Mouse (Mus musculus) embryonic facial prominence, embryonic 13.5 days (tissue): Measurements from ENCODE around the gene Capzb. TPM values are rescaled to one million over a fixed set of nuclear protein-coding genes. Genes with fewer than 3 reads are reported as not detected.

Experiments used
- ATAC-seq: fragments of 200-750 bp; cut with Nextera tagmentation; 2 replicates; pipeline ENCODE4 v1.8.0; 2017; ENCODE audit warnings: low read depth; ENCODE audit not compliant: insufficient number of reproducible peaks, insufficient read depth, low FRiP score, low TSS enrichment
- H3K27ac ChIP-seq: fragments of 300-500 bp; sonication (generic); 2 replicates; pipeline ENCODE4 v1.5.1; 2015; ENCODE audit warnings: moderate library complexity, mild to moderate bottlenecking, inconsistent platforms
- H3K27me3 ChIP-seq: fragments of 300-500 bp; sonication (generic); 2 replicates; pipeline ENCODE4 v1.6.1; 2015; ENCODE audit warnings: mild to moderate bottlenecking, inconsistent platforms
- H3K36me3 ChIP-seq: fragments of 300-500 bp; sonication (generic); 2 replicates; pipeline ENCODE4 v1.6.1; 2015; ENCODE audit warnings: mild to moderate bottlenecking, inconsistent platforms
- H3K4me1 ChIP-seq: fragments of 300-500 bp; sonication (generic); 2 replicates; pipeline ENCODE4 v1.6.1; 2015; ENCODE audit warnings: inconsistent platforms
- H3K4me2 ChIP-seq: fragments of 300-500 bp; sonication (generic); 2 replicates; pipeline ENCODE4 v1.6.1; 2015; ENCODE audit warnings: moderate library complexity, mild to moderate bottlenecking, inconsistent platforms
- H3K4me3 ChIP-seq: fragments of 300-500 bp; sonication (generic); 2 replicates; pipeline ENCODE4 v1.5.1; 2015; ENCODE audit warnings: mild to moderate bottlenecking, inconsistent platforms
- H3K9ac ChIP-seq: fragments of 300-500 bp; sonication (generic); 2 replicates; pipeline ENCODE4 v1.6.1; 2015; ENCODE audit warnings: mild to moderate bottlenecking, inconsistent platforms
- H3K9me3 ChIP-seq: fragments of 300-500 bp; sonication (generic); 2 replicates; pipeline ENCODE4 v1.6.1; 2016; ENCODE audit warnings: inconsistent platforms
- WGBS: fragments of 180-500 bp; shearing (Covaris S2); methylation state at CpG from one replicate; pipeline ENCODE4 v1.1.7; 2015; ENCODE audit warnings: mixed read lengths; 5-methylcytosine and 5-hydroxymethylcytosine counted together
- polyA plus RNA-seq: library from polyadenylated mRNA; unstranded; fragments of >200 nt; fragmentation: Nextera tagmentation; extraction: Ambion mirVana; gene quantifications from 2 replicates; pipeline ENCODE4 v1.2.1, GENCODE M21; 2015

The Capzb gene
- polyA plus RNA-seq, 1 experiment from 2014 or later: 424 TPM

- no peak for ATAC-seq
- no peaks in the 10 kb centered on the region for H3K27me3 ChIP-seq
- no peak overlapping the region for H3K9ac ChIP-seq
- H3K36me3 ChIP-seq: no peaks in the 10 kb centered on the region
- peaks cover under 1% of the 10 kb centered on the region; the same call in 1 of the 2 replicates for H3K4me1 ChIP-seq
- 0 out of 2 replicates have a peak, but pooled peaks cover 2% of the 10 kb centered on the region for H3K9me3 ChIP-seq
- 86% methylated on average over 5 of the region's 5 CpGs for WGBS
- no peak overlapping the region for H3K27ac ChIP-seq
- H3K4me2 ChIP-seq: no peak overlapping the region
- no peak overlapping the region for H3K4me3 ChIP-seq
These were observed 6.8 kb upstream of the Capzb start for GRCm38 (mm10) chr4:139185766-139186442.

- no peaks in the 10 kb centered on the region for H3K27me3 ChIP-seq
- H3K9ac ChIP-seq: no peak overlapping the region
- H3K36me3 ChIP-seq: no peaks in the 10 kb centered on the region
- 80% methylated on average over 11 of the region's 11 CpGs for WGBS
- ATAC-seq: no peak
- H3K27ac ChIP-seq: no peak overlapping the region
- H3K4me1 ChIP-seq: peaks cover 13% of the 10 kb centered on the region
- no peak overlapping the region for H3K4me3 ChIP-seq
- H3K4me2 ChIP-seq: no peak overlapping the region
- 0 out of 2 replicates have a peak, but pooled peaks cover 2% of the 10 kb centered on the region for H3K9me3 ChIP-seq
These were observed 4.8 kb upstream of the Capzb start for GRCm38 (mm10) chr4:139187930-139188329.

DNA sequence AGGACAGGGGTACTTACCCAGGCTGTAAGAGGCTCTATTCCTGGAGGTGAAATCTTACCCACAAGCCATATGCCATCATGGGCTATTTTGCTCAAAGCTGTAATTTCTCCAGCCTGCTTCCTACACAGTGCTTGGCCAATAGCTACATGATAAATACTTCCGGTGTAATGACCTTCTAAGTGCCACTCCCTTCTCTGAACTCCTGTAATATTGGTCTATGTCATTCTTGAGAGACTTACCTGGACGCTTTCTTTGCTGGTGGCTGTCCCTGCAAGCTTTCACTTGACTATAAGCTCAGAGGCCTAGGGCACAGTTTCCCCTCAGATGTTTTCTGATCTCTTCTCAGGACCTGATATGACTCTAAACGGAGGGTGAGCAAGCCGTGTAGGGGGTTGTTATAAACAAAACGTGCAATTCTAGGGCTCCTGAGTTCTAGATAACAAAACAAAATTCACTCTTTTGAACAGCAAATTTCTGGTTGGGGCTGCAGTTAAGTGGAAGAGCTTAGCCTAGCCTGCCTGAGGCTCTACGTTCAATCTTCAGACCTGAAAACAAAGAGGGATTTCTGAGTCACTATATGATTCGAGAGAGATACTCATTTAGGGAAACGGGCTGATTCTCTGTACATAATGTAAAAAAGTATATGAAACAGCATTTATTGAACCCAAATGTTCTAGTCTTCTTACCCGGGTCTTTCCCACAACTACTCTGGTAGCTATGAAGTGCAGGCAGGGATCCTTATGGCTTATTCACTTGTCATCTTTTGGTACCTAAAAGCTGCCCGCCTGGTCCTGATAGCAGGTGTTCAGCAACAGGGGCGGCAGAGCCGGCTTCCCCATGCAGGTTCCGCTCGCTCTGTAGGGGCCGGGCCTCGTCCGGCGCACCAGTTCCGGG, 847 bp upstream of the Capzb start:
- Histone ChIP-seq H3K9me3 (0 out of 2 replicates have a peak, but pooled peaks cover 2% of the 10 kb centered on the region), H3K9ac (peak overlapping the region; percentile 82), H3K4me3 (peak overlapping the region; percentile 97), H3K4me2 (peak overlapping the region; percentile 72), H3K27ac (peak overlapping the region; percentile 89), H3K27me3 (no peaks in the 10 kb centered on the region), H3K4me1 (peaks cover 44% of the 10 kb centered on the region), H3K36me3 (no peaks in the 10 kb centered on the region)
- peak; percentile 67; the same call in 1 of the 2 replicates for ATAC-seq
- 12% methylated on average over 19 of the region's 19 CpGs for WGBS

DNA sequence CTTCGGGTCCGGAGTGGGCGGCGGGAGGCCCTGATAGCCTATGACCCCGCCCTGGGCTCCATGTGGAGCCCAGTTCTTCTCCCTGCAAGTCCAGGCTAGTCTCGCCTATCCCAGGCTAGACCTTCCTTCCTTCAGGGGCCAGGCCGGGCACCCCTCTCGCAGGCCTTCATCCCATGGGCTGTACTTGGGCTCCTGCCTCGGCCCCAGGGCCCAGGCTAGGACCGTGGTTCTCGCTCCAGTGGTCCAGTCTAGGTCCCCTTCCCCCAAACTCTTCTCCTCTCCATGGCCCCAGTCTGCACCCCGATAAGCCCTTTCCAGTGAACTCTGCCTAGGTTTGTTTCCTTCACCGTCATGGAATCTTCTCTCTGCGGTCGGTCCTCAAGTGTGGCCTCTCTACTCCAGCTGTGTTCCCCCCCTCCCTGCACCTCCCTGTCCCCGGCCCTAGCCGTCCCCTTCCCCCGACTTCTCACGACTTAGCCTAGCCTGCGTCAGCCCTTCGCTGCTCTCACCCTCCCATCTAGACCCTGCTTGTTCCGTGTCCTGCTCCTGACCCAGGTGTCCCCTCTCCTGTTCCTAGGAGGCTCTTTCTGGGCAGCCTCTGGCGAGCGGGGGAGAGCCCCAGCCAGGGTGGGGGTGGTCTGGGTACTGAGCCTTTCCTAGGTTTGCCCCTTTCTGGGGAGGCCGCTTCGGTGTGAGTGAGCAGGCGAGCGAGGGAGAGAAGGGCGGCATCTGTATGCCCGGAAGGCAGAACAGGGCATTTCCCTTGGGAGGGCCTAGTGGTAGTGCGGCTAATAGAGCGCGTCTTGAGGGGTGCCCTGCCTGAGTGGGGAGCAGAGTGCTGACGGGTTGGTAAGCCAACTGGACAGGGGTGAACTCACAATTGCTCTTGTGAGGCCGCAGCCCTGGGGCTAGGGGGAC, 736 bp downstream of the Capzb start:
- Histone ChIP-seq H3K4me1 (peaks cover 60% of the 10 kb centered on the region), H3K9ac (peak overlapping the region; percentile 95), H3K4me3 (peak overlapping the region; percentile 97), H3K36me3 (no peaks in the 10 kb centered on the region), H3K4me2 (peak overlapping the region; percentile 99), H3K27ac (peak overlapping the region; percentile 88), H3K27me3 (no peaks in the 10 kb centered on the region), H3K9me3 (0 out of 2 replicates have a peak, but pooled peaks cover 2% of the 10 kb centered on the region)
- WGBS: 2% methylated on average over 35 of the region's 35 CpGs
- ATAC-seq: peak; percentile 11

GRCm38 (mm10) chr4:139195101-139195500, 2.4 kb downstream of the Capzb start:
- H3K4me1 ChIP-seq: peaks cover 60% of the 10 kb centered on the region
- H3K4me2 ChIP-seq: peak overlapping the region; percentile 99
- peak overlapping the region; percentile 95; the same call in 1 of the 2 replicates for H3K9ac ChIP-seq

GRCm38 (mm10) chr4:139196464-139196863, 3.8 kb downstream of the Capzb start:
- Histone ChIP-seq H3K36me3 (peaks cover 21% of the 10 kb centered on the region), H3K4me2 (no peak overlapping the region), H3K27me3 (no peaks in the 10 kb centered on the region), H3K9me3 (no peaks in the 10 kb centered on the region), H3K4me3 (no peak overlapping the region), H3K9ac (no peak overlapping the region), H3K4me1 (peaks cover 55% of the 10 kb centered on the region), H3K27ac (no peak overlapping the region)
- no peak for ATAC-seq
- 83% methylated on average over 6 of the region's 6 CpGs for WGBS

More at GRCm38 (mm10) chr4:139195101-139195500, 2.4 kb downstream of the Capzb start:
- no peaks in the 10 kb centered on the region for H3K27me3 ChIP-seq
- WGBS: 80% methylated on average over 5 of the region's 5 CpGs
- no peak for ATAC-seq
- no peak overlapping the region for H3K27ac ChIP-seq
- peaks cover 8% of the 10 kb centered on the region for H3K36me3 ChIP-seq
- 0 out of 2 replicates have a peak, but pooled peaks cover 2% of the 10 kb centered on the region for H3K9me3 ChIP-seq
- 0 out of 2 replicates have a peak overlapping the region, but pooled peaks have one; percentile 97 for H3K4me3 ChIP-seq

DNA sequence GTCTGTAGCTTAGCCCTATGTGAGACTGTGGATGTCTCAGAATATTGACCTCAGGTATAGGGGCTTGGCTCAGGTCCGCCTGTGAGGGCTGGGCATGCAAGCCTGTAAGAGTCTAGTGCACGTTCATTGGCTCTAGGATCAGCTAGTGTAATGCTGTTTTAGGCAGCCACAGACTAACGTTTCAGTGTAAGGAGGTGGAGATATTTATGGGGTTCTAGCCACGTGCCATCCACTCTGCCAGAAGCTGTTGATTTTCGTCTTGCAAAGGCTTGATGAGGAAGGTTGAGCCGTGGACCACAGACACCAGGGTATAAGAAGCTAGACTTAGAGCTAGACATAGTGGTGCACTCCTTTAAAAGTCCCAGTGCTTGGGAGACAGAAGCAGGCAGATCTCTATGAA, 4.2 kb downstream of the Capzb start:
- no peak for ATAC-seq
- H3K27me3 ChIP-seq: no peaks in the 10 kb centered on the region
- H3K4me1 ChIP-seq: peaks cover 50% of the 10 kb centered on the region
- H3K4me3 ChIP-seq: no peak overlapping the region
- no peak overlapping the region for H3K9ac ChIP-seq
- no peak overlapping the region for H3K4me2 ChIP-seq
- WGBS: 84% methylated on average over 6 of the region's 6 CpGs
- H3K9me3 ChIP-seq: no peaks in the 10 kb centered on the region
- peaks cover 26% of the 10 kb centered on the region for H3K36me3 ChIP-seq
- H3K27ac ChIP-seq: no peak overlapping the region

- H3K27me3 ChIP-seq: no peaks in the 10 kb centered on the region
- H3K27ac ChIP-seq: peak overlapping the region; percentile 55; the same call in 1 of the 2 replicates
- H3K9me3 ChIP-seq: no peaks in the 10 kb centered on the region
- no peak overlapping the region for H3K4me2 ChIP-seq
- peaks cover 26% of the 10 kb centered on the region for H3K36me3 ChIP-seq
- peaks cover 50% of the 10 kb centered on the region for H3K4me1 ChIP-seq
- no peak overlapping the region for H3K9ac ChIP-seq
- no peak overlapping the region for H3K4me3 ChIP-seq
- no peak for ATAC-seq
- 73% methylated on average over 5 of the region's 5 CpGs for WGBS
These were observed 4.8 kb downstream of the Capzb start for GRCm38 (mm10) chr4:139197453-139197852.

- Histone ChIP-seq H3K9ac (no peak overlapping the region), H3K36me3 (peaks cover 26% of the 10 kb centered on the region)
These were observed 5.4 kb downstream of the Capzb start for GRCm38 (mm10) chr4:139198004-139198689.

GRCm38 (mm10) chr4:139199126-139199525, 6.4 kb downstream of the Capzb start:
- H3K27me3 ChIP-seq: no peaks in the 10 kb centered on the region
- ATAC-seq: no peak
- no peak overlapping the region for H3K4me2 ChIP-seq
- no peak overlapping the region for H3K9ac ChIP-seq
- no peak overlapping the region for H3K27ac ChIP-seq
- H3K4me1 ChIP-seq: peaks cover 58% of the 10 kb centered on the region
- H3K9me3 ChIP-seq: no peaks in the 10 kb centered on the region
- H3K4me3 ChIP-seq: no peak overlapping the region
- 92% methylated on average over 9 of the region's 9 CpGs for WGBS
- peaks cover 26% of the 10 kb centered on the region for H3K36me3 ChIP-seq

More at GRCm38 (mm10) chr4:139198004-139198689, 5.4 kb downstream of the Capzb start:
- no peak for ATAC-seq
- no peaks in the 10 kb centered on the region for H3K9me3 ChIP-seq
- H3K4me1 ChIP-seq: peaks cover 54% of the 10 kb centered on the region
- H3K4me3 ChIP-seq: no peak overlapping the region
- H3K4me2 ChIP-seq: no peak overlapping the region
- H3K27me3 ChIP-seq: no peaks in the 10 kb centered on the region
- H3K27ac ChIP-seq: no peak overlapping the region
- 73% methylated on average over 9 of the region's 9 CpGs for WGBS
